Mouse (Mus musculus): ENCODE data around the gene Ptk6. TPM values are rescaled to one million over a fixed set of nuclear protein-coding genes. Genes with fewer than 3 reads are reported as not detected.

The Ptk6 gene
- polyA plus RNA-seq, 1 experiment from 2014 or later, result not detected

DNA sequence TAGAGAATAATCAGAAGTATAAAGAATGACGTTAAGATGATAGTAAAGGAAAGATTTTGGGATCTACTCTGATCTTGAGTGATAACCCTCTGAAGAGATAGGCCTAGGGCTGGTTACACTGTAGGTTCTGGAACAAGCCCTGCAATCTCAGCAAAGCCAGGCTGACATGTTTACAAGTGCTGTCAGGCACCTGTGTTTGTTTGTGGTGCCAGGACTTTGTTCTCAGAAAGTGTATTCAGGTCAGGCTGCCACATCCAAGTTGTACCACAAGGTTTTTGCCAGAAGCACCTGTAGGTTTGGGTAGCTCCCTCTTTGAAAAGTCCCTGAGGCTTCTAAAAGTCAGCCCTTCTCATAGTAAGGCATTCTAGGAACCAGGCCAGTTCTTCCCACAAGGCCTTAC lies 13.3 kb downstream of the Ptk6 start:
- Histone ChIP-seq H3K4me2 (ENCODE audit: low read length) (no peak overlapping the region), H3K27me3 (replicated peaks; ENCODE audit: control insufficient read depth, insufficient read depth, low read length) (no peaks in the 10 kb centered on the region), H3K27ac (ENCODE audit: low read depth) (no peak overlapping the region), H3K9me3 (ENCODE audit: control insufficient read depth, low read length) (no peaks in the 10 kb centered on the region), H3K9ac (ENCODE audit: low read length) (no peak overlapping the region), H3K4me3 (ENCODE audit: low read depth, low read length) (no peak overlapping the region), H3K4me1 (replicated peaks; ENCODE audit: control insufficient read depth, insufficient read depth, low read length) (peaks cover 8% of the 10 kb centered on the region), H3K36me3 (ENCODE audit: control insufficient read depth, insufficient read depth, low read length) (peaks cover 9% of the 10 kb centered on the region)
- DNase-seq (ENCODE audit: low spot score), result no peak
- 94% methylated on average over 1 of the region's 1 CpGs for WGBS
- no peak for ATAC-seq (replicated peaks; ENCODE audit: low FRiP score, low TSS enrichment, low read depth)

GRCm38 (mm10) chr2:181188681-181189080 lies 13.9 kb downstream of the Ptk6 start:
- no peaks in the 10 kb centered on the region for H3K27me3 ChIP-seq (replicated peaks; ENCODE audit: control insufficient read depth, insufficient read depth, low read length)
- H3K4me1 ChIP-seq (replicated peaks; ENCODE audit: control insufficient read depth, insufficient read depth, low read length), result peaks cover 8% of the 10 kb centered on the region
- H3K27ac ChIP-seq (ENCODE audit: low read depth), result peak overlapping the region; percentile 43; the same call in 1 of the 2 replicates
- 52% methylated on average over 2 of the region's 2 CpGs for WGBS
- 0 out of 2 replicates have a peak overlapping the region, but pooled peaks have one; percentile 5 for H3K9ac ChIP-seq (ENCODE audit: low read length)
- H3K36me3 ChIP-seq (ENCODE audit: control insufficient read depth, insufficient read depth, low read length), result peaks cover 9% of the 10 kb centered on the region
- no peaks in the 10 kb centered on the region for H3K9me3 ChIP-seq (ENCODE audit: control insufficient read depth, low read length)
- H3K4me2 ChIP-seq (ENCODE audit: low read length), result peak overlapping the region; percentile 93
- no peak for DNase-seq (ENCODE audit: low spot score)
- H3K4me3 ChIP-seq (ENCODE audit: low read depth, low read length), result no peak overlapping the region
- no peak for ATAC-seq (replicated peaks; ENCODE audit: low FRiP score, low TSS enrichment, low read depth)

GRCm38 (mm10) chr2:181187121-181188000 lies 15.2 kb downstream of the Ptk6 start, which contains the start of gene Ppdpf:
Gene Ppdpf (plus strand): TSS chr2:181187247.
- peak within 1 kb of the TSS; percentile 93 for H3K4me2 ChIP-seq (ENCODE audit: low read length)
- peaks cover 9% of the 10 kb centered on the region for H3K36me3 ChIP-seq (ENCODE audit: control insufficient read depth, insufficient read depth, low read length)
- no peaks in the 10 kb centered on the region for H3K9me3 ChIP-seq (ENCODE audit: control insufficient read depth, low read length)
- no peaks in the 10 kb centered on the region for H3K27me3 ChIP-seq (replicated peaks; ENCODE audit: control insufficient read depth, insufficient read depth, low read length)
- H3K9ac ChIP-seq (ENCODE audit: low read length), result peak within 1 kb of the TSS; percentile 93
- peak within 1 kb of the TSS; percentile 95 for H3K27ac ChIP-seq (ENCODE audit: low read depth)
- DNase-seq (ENCODE audit: low spot score) (peak; percentile 93), ATAC-seq (replicated peaks; ENCODE audit: low FRiP score, low TSS enrichment, low read depth) (peak; percentile 93)
- WGBS, result under 1% methylated on average over 58 of the region's 64 CpGs
- peaks cover 8% of the 10 kb centered on the region for H3K4me1 ChIP-seq (replicated peaks; ENCODE audit: control insufficient read depth, insufficient read depth, low read length)
- H3K4me3 ChIP-seq (ENCODE audit: low read depth, low read length), result peak within 1 kb of the TSS; percentile 69

DNA sequence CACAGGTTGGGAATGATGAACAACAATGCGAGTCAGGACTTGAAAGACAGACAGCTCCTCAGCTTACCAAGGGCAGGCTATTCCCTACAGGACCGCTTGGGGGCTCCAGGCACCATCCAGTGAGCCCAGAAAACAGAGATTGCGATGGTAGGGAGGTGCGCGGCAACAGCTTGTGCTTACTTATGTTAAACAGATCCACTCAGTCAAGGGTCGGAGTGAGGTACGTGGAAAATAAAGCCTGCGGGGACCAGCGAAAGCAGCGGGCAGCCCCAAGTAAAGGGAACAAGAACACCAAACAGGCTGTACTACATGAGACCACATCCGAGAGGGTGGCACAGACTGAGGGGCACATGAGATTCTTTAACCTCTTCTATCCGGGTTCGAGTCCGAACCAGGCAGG lies 16.0 kb downstream of the Ptk6 start:
- Histone ChIP-seq H3K4me3 (ENCODE audit: low read depth, low read length) (peak overlapping the region; percentile 69), H3K27me3 (replicated peaks; ENCODE audit: control insufficient read depth, insufficient read depth, low read length) (no peaks in the 10 kb centered on the region), H3K9me3 (ENCODE audit: control insufficient read depth, low read length) (no peaks in the 10 kb centered on the region), H3K36me3 (ENCODE audit: control insufficient read depth, insufficient read depth, low read length) (peaks cover 9% of the 10 kb centered on the region), H3K4me1 (replicated peaks; ENCODE audit: control insufficient read depth, insufficient read depth, low read length) (peaks cover 8% of the 10 kb centered on the region), H3K9ac (ENCODE audit: low read length) (peak overlapping the region; percentile 93), H3K4me2 (ENCODE audit: low read length) (peak overlapping the region; percentile 93), H3K27ac (ENCODE audit: low read depth) (peak overlapping the region; percentile 95)
- DNase-seq (ENCODE audit: low spot score) (no peak), ATAC-seq (replicated peaks; ENCODE audit: low FRiP score, low TSS enrichment, low read depth) (peak; percentile 73)
- WGBS, result 0% methylated on average over 14 of the region's 14 CpGs

- Histone ChIP-seq H3K36me3 (ENCODE audit: control insufficient read depth, insufficient read depth, low read length) (no peaks in the 10 kb centered on the region), H3K4me3 (ENCODE audit: low read depth, low read length) (no peak overlapping the region), H3K27me3 (replicated peaks; ENCODE audit: control insufficient read depth, insufficient read depth, low read length) (no peaks in the 10 kb centered on the region), H3K9ac (ENCODE audit: low read length) (no peak overlapping the region), H3K27ac (ENCODE audit: low read depth) (no peak overlapping the region), H3K4me1 (replicated peaks; ENCODE audit: control insufficient read depth, insufficient read depth, low read length) (no peaks in the 10 kb centered on the region), H3K4me2 (ENCODE audit: low read length) (no peak overlapping the region), H3K9me3 (ENCODE audit: control insufficient read depth, low read length) (no peaks in the 10 kb centered on the region)
- DNase-seq (ENCODE audit: low spot score) (no peak), ATAC-seq (replicated peaks; ENCODE audit: low FRiP score, low TSS enrichment, low read depth) (no peak)
- 71% methylated on average over 6 of the region's 6 CpGs for WGBS
These were observed 21.7 kb downstream of the Ptk6 start for GRCm38 (mm10) chr2:181180898-181181297.

GRCm38 (mm10) chr2:181178471-181178870 lies 24.1 kb downstream of the Ptk6 start:
- Histone ChIP-seq H3K4me2 (ENCODE audit: low read length) (no peak overlapping the region), H3K36me3 (ENCODE audit: control insufficient read depth, insufficient read depth, low read length) (no peaks in the 10 kb centered on the region), H3K9ac (ENCODE audit: low read length) (no peak overlapping the region), H3K4me3 (ENCODE audit: low read depth, low read length) (no peak overlapping the region), H3K27ac (ENCODE audit: low read depth) (no peak overlapping the region), H3K4me1 (replicated peaks; ENCODE audit: control insufficient read depth, insufficient read depth, low read length) (no peaks in the 10 kb centered on the region), H3K9me3 (ENCODE audit: control insufficient read depth, low read length) (no peaks in the 10 kb centered on the region), H3K27me3 (replicated peaks; ENCODE audit: control insufficient read depth, insufficient read depth, low read length) (no peaks in the 10 kb centered on the region)
- ATAC-seq (replicated peaks; ENCODE audit: low FRiP score, low TSS enrichment, low read depth) (no peak), DNase-seq (ENCODE audit: low spot score) (no peak)
- 85% methylated on average over 5 of the region's 5 CpGs for WGBS

DNA sequence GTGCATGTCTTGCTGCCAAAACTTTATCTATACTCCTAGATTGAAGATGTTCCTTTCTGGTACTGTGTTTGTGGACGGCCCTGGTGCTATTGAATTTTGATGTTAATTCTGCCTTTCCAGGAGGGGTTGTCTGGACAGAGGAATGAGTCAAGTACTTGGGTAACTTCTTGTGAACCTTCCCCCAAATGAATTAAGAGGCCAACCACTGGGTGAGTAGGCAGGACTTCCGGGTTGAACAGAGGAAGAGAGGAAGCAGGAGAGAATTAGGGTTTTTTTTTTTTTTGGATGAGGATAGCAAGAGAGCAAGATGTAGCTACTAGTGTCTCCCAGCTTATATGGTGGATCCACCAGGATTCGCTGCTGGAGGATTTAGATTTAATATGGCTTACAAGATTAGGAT lies 24.6 kb downstream of the Ptk6 start:
- H3K9ac ChIP-seq (ENCODE audit: low read length), result no peak overlapping the region

GRCm38 (mm10) chr2:181174646-181175045 lies 27.9 kb downstream of the Ptk6 start:
- ATAC-seq (replicated peaks; ENCODE audit: low FRiP score, low TSS enrichment, low read depth) (no peak), DNase-seq (ENCODE audit: low spot score) (no peak)
- no peak overlapping the region for H3K4me2 ChIP-seq (ENCODE audit: low read length)
- no peak overlapping the region for H3K27ac ChIP-seq (ENCODE audit: low read depth)
- no peaks in the 10 kb centered on the region for H3K36me3 ChIP-seq (ENCODE audit: control insufficient read depth, insufficient read depth, low read length)
- no peak overlapping the region for H3K9ac ChIP-seq (ENCODE audit: low read length)
- no peaks in the 10 kb centered on the region for H3K9me3 ChIP-seq (ENCODE audit: control insufficient read depth, low read length)
- H3K4me1 ChIP-seq (replicated peaks; ENCODE audit: control insufficient read depth, insufficient read depth, low read length), result no peaks in the 10 kb centered on the region
- 77% methylated on average over 3 of the region's 3 CpGs for WGBS
- no peak overlapping the region for H3K4me3 ChIP-seq (ENCODE audit: low read depth, low read length)
- H3K27me3 ChIP-seq (replicated peaks; ENCODE audit: control insufficient read depth, insufficient read depth, low read length), result no peaks in the 10 kb centered on the region

More for the DNA sequence above, 24.6 kb downstream of the Ptk6 start:
- Histone ChIP-seq H3K4me3 (ENCODE audit: low read depth, low read length) (no peak overlapping the region), H3K4me2 (ENCODE audit: low read length) (no peak overlapping the region), H3K27me3 (replicated peaks; ENCODE audit: control insufficient read depth, insufficient read depth, low read length) (no peaks in the 10 kb centered on the region), H3K36me3 (ENCODE audit: control insufficient read depth, insufficient read depth, low read length) (no peaks in the 10 kb centered on the region), H3K9me3 (ENCODE audit: control insufficient read depth, low read length) (no peaks in the 10 kb centered on the region), H3K27ac (ENCODE audit: low read depth) (no peak overlapping the region), H3K4me1 (replicated peaks; ENCODE audit: control insufficient read depth, insufficient read depth, low read length) (no peaks in the 10 kb centered on the region)
- WGBS, result 86% methylated on average over 3 of the region's 3 CpGs
- DNase-seq (ENCODE audit: low spot score) (no peak), ATAC-seq (replicated peaks; ENCODE audit: low FRiP score, low TSS enrichment, low read depth) (no peak)

DNA sequence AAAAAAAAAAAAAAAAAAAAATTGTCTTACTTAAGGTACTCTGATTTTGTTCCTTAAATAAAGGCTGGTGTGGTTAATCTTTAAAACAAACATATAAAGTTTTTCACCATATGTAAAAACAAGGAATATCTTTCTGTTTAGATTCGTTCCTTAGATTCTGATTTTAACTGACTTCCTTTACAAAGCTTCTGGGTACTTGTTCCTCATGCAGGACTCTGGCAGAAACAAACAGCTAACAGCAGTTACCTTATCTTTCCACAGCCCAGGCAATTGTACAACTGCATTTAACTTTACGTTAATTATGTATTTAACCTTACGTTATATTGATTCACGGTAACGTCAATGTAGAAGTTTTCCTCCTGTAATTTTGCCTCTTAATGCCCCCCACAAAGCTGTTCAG lies 36.1 kb downstream of the Ptk6 start:
- Histone ChIP-seq H3K27ac (ENCODE audit: low read depth) (no peak overlapping the region), H3K9ac (ENCODE audit: low read length) (no peak overlapping the region), H3K4me1 (replicated peaks; ENCODE audit: control insufficient read depth, insufficient read depth, low read length) (no peaks in the 10 kb centered on the region), H3K4me3 (ENCODE audit: low read depth, low read length) (no peak overlapping the region), H3K9me3 (ENCODE audit: control insufficient read depth, low read length) (no peaks in the 10 kb centered on the region), H3K4me2 (ENCODE audit: low read length) (no peak overlapping the region), H3K27me3 (replicated peaks; ENCODE audit: control insufficient read depth, insufficient read depth, low read length) (0 out of 2 replicates have a peak, but pooled peaks cover 3% of the 10 kb centered on the region), H3K36me3 (ENCODE audit: control insufficient read depth, insufficient read depth, low read length) (no peaks in the 10 kb centered on the region)
- no peak for ATAC-seq (replicated peaks; ENCODE audit: low FRiP score, low TSS enrichment, low read depth)
- WGBS, result 77% methylated on average over 5 of the region's 5 CpGs
- DNase-seq (ENCODE audit: low spot score), result no peak
